Mouse (Mus musculus) midbrain, postnatal 0 days (tissue): ENCODE measurements around the gene Gm15737. TPM values are rescaled to one million over a fixed set of nuclear protein-coding genes. Genes with fewer than 3 reads are reported as not detected.

ENCODE experiments used
- ATAC-seq: fragments of 200-750 bp; cut with Nextera tagmentation; 2 replicates; pipeline ENCODE4 v1.8.0; 2017; ENCODE audit warnings: moderate number of reproducible peaks, mild to moderate bottlenecking, moderate TSS enrichment, moderate library complexity; ENCODE audit not compliant: low FRiP score
- DNase-seq: peaks from one replicate; pipeline ENCODE4 v3.0.0-alpha.2; 2015; ENCODE audit warnings: low spot score
- H3K27ac ChIP-seq: fragments of 300-500 bp; sonication (generic); 2 replicates; pipeline ENCODE4 v1.5.1; 2014; ENCODE audit warnings: low read depth, mild to moderate bottlenecking, low read length, mixed read lengths
- H3K27me3 ChIP-seq: fragments of 300-500 bp; sonication (generic); 2 replicates; pipeline ENCODE4 v1.6.1; 2014; ENCODE audit warnings: low read length, control low read depth, mixed read lengths; ENCODE audit not compliant: insufficient read depth
- H3K36me3 ChIP-seq: fragments of 300-500 bp; sonication (generic); 2 replicates; pipeline ENCODE4 v1.6.1; 2014; ENCODE audit warnings: low read length, control low read depth, mixed read lengths; ENCODE audit not compliant: insufficient read depth
- H3K4me1 ChIP-seq: fragments of 300-500 bp; sonication (generic); 2 replicates; pipeline ENCODE4 v1.6.1; 2014; ENCODE audit warnings: mild to moderate bottlenecking, control low read depth, antibody characterized with exemption, low read length, mixed read lengths; ENCODE audit not compliant: insufficient read depth
- H3K4me2 ChIP-seq: fragments of 300-500 bp; sonication (generic); 2 replicates; pipeline ENCODE4 v1.6.1; 2014; ENCODE audit warnings: low read depth, mild to moderate bottlenecking, low read length, mixed read lengths; ENCODE audit not compliant: poor library complexity, severe bottlenecking
- H3K4me3 ChIP-seq: fragments of 300-500 bp; sonication (generic); 2 replicates; pipeline ENCODE4 v1.5.1; 2014; ENCODE audit warnings: low read depth, mild to moderate bottlenecking, low read length, moderate library complexity
- H3K9ac ChIP-seq: fragments of 300-500 bp; sonication (generic); replicated peaks from 2 replicates; pipeline ENCODE4 v1.6.1; 2014; ENCODE audit warnings: mild to moderate bottlenecking, low read length, moderate library complexity, mixed read lengths; ENCODE audit not compliant: poor library complexity, severe bottlenecking
- H3K9me3 ChIP-seq: fragments of 300-500 bp; sonication (generic); 2 replicates; pipeline ENCODE4 v1.6.1; 2016; ENCODE audit warnings: low read length, control low read depth
- CTCF ChIP-seq: IDR thresholded peaks from 2 replicates; pipeline ENCODE4 v1.5.1; 2016; ENCODE audit warnings: antibody characterized with exemption, mild to moderate bottlenecking
- WGBS: fragments of 180-500 bp; shearing (Covaris S2); extraction: QIAGEN DNeasy Blood & Tissue Kit; methylation state at CpG from one replicate; pipeline ENCODE4 v1.1.7; 2014; 5-methylcytosine and 5-hydroxymethylcytosine counted together
- polyA plus RNA-seq: library from polyadenylated mRNA; unstranded; fragments of >200 nt; fragmentation: Nextera tagmentation; extraction: Ambion mirVana; gene quantifications from 2 replicates; pipeline ENCODE4 v1.2.1, GENCODE M21; 2015
- total RNA-seq: library from RNA; depleted of rRNA; stranded (reverse); fragments of >200 nt; gene quantifications from 2 replicates; pipeline ENCODE4 v1.2.3, GENCODE M21; 2014

Gene Gm15737
- total and polyA plus RNA-seq, 2 experiments from 2014 or later = not detected

GRCm38 (mm10) chr6:92891535-92891934 is 22.4 kb downstream of the Gm15737 start:
- no peak for ATAC-seq
- Histone ChIP-seq H3K4me2 (no peak overlapping the region), H3K36me3 (0 out of 2 replicates have a peak, but pooled peaks cover 2% of the 10 kb centered on the region), H3K4me3 (no peak overlapping the region), H3K4me1 (no peaks in the 10 kb centered on the region), H3K27ac (no peak overlapping the region), H3K9me3 (no peaks in the 10 kb centered on the region), H3K9ac (no peak overlapping the region), H3K27me3 (no peaks in the 10 kb centered on the region)
- no peak for DNase-seq
- TF ChIP-seq CTCF = no peak
- 79% methylated on average over 1 of the region's 1 CpGs for WGBS

DNA sequence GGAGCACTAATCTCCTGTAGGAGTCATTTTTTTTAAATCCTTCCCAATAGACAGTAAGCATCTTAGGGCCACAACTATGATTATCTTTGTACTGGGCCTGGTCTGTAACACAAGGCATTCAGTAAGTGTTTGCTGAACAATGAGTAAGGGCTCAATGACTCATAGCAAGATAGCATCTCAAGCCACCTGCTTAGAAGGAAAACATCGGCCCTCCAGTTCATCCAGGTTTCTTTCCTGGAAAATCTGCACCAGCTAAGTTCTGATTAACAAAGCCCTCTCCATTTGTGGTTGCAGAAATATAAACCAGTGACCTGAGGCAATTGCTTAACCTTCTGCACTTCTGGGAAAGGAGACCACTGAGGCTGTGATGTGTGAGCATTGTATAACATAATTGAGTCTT is 34.9 kb downstream of the Gm15737 start:
- no peak overlapping the region for H3K27ac ChIP-seq
- H3K27me3 ChIP-seq = no peaks in the 10 kb centered on the region
- H3K4me2 ChIP-seq = no peak overlapping the region
- H3K4me1 ChIP-seq = no peaks in the 10 kb centered on the region
- no peaks in the 10 kb centered on the region for H3K36me3 ChIP-seq
- 88% methylated on average over 1 of the region's 1 CpGs for WGBS
- no peaks in the 10 kb centered on the region for H3K9me3 ChIP-seq
- no peak overlapping the region for H3K4me3 ChIP-seq
- ATAC-seq (no peak), DNase-seq (no peak)
- TF ChIP-seq CTCF = no peak
- no peak overlapping the region for H3K9ac ChIP-seq

DNA sequence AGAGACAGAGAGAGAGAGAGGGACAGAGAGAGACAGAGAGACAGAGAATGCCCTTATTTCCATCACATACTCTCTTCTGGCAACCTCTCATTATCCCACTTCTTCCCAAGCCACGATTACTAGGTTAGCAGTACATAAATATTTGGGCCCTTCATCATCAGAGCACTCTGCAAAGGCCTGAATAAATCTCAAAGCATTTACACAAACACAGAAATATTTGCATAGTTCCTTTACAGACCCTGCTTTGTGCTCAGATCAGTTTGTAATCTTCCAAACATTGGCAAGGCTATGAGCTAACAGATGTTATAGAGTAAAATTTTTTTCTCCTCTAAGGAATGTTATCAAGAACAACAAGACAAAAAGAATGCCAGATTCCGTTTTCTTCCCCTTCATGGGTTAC is 35.3 kb downstream of the Gm15737 start:
- WGBS = 61% methylated on average over 2 of the region's 2 CpGs
- no peak overlapping the region for H3K9ac ChIP-seq
- no peak for TF ChIP-seq CTCF
- no peaks in the 10 kb centered on the region for H3K9me3 ChIP-seq
- H3K27me3 ChIP-seq = no peaks in the 10 kb centered on the region
- H3K4me2 ChIP-seq = no peak overlapping the region
- H3K27ac ChIP-seq = no peak overlapping the region
- DNase-seq (no peak), ATAC-seq (no peak)
- H3K4me1 ChIP-seq = no peaks in the 10 kb centered on the region
- H3K4me3 ChIP-seq = no peak overlapping the region
- no peaks in the 10 kb centered on the region for H3K36me3 ChIP-seq

GRCm38 (mm10) chr6:92905922-92906321 is 36.8 kb downstream of the Gm15737 start:
- Histone ChIP-seq H3K9me3 (no peaks in the 10 kb centered on the region), H3K27me3 (no peaks in the 10 kb centered on the region), H3K36me3 (no peaks in the 10 kb centered on the region), H3K9ac (no peak overlapping the region), H3K4me3 (no peak overlapping the region), H3K4me2 (no peak overlapping the region), H3K4me1 (no peaks in the 10 kb centered on the region), H3K27ac (no peak overlapping the region)
- WGBS = 41% methylated on average over 5 of the region's 5 CpGs
- TF ChIP-seq CTCF = no peak
- DNase-seq (no peak), ATAC-seq (no peak)

DNA sequence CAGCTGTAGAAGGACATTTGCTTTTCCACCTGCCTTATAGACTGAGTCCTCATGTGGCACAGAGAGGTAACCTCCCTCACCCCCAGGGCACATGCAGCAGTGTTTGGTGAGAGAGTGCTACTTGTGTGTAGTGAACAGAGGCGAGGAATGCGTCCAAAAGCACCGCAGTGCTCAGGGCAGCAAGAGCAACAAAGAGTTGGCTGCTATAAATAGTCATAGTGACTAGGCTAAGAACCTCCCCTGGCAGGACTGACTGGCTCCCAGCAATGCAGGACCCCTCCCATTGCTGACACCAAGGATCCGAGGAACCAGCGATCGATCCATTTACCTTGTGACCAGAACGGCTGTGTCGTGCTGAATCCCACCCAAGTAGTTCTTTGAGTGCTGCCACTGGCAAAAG is 40.2 kb downstream of the Gm15737 start:
- H3K27ac ChIP-seq = no peak overlapping the region
- ATAC-seq = no peak
- DNase-seq = no peak
- no peaks in the 10 kb centered on the region for H3K36me3 ChIP-seq
- no peak overlapping the region for H3K9ac ChIP-seq
- no peaks in the 10 kb centered on the region for H3K4me1 ChIP-seq
- no peak overlapping the region for H3K4me2 ChIP-seq
- no peaks in the 10 kb centered on the region for H3K9me3 ChIP-seq
- H3K27me3 ChIP-seq = no peaks in the 10 kb centered on the region
- 63% methylated on average over 8 of the region's 8 CpGs for WGBS
- no peak overlapping the region for H3K4me3 ChIP-seq
- no peak for TF ChIP-seq CTCF

DNA sequence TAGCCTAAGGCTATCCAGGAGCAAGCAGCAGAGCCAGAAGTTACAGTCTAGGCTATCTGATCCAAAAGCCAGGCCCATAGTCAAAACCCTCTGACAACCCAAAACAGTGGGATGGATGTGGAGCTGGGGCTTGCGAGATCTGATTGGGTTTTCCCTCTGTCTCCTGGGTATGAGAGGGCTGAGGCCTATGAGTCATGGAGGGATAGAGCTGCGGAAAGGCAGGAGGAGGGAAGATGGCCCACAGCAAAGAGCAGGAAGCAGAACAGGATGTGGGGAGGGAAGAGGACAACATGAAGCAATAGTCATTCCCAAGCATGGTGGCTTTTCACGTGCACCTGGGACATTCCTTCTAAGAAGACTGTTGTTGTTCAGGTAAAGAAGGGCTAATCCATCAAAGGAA is 41.5 kb downstream of the Gm15737 start:
- ATAC-seq (no peak), DNase-seq (no peak)
- WGBS = 92% methylated on average over 3 of the region's 3 CpGs
- Histone ChIP-seq H3K9ac (no peak overlapping the region), H3K4me1 (no peaks in the 10 kb centered on the region), H3K36me3 (no peaks in the 10 kb centered on the region), H3K27ac (no peak overlapping the region), H3K27me3 (no peaks in the 10 kb centered on the region), H3K4me3 (no peak overlapping the region), H3K4me2 (no peak overlapping the region), H3K9me3 (no peaks in the 10 kb centered on the region)
- TF ChIP-seq CTCF = no peak
